Mouse (Mus musculus): ENCODE results near the gene Hist2h3b. TPM values are rescaled to one million over a fixed set of nuclear protein-coding genes. Genes with fewer than 3 reads are reported as not detected.

Gene Hist2h3b
- total RNA-seq, 2 experiments from 2014 or later: 60.7 to 62.3 TPM

GRCm38 (mm10) chr3:96257190-96257589, 11.3 kb upstream of the Hist2h3b start:
- intact Hi-C loops (cut with DNase I): no loop called here
- no peak for DNase-seq (ENCODE audit: low spot score in 2 of 2)

GRCm38 (mm10) chr3:96260220-96260619, 8.2 kb upstream of the Hist2h3b start:
- DNase-seq (ENCODE audit: low spot score in 2 of 2): no peak
- intact Hi-C loops (cut with DNase I): loop anchor here (5.0 to 10.0 kb wide), 2 partner anchors 195 to 337 kb away; partner anchors contain the start of gene Ankrd34a

GRCm38 (mm10) chr3:96261623-96262022, 6.8 kb upstream of the Hist2h3b start:
- intact Hi-C loops (cut with DNase I): loop anchor here (2.0 to 10.0 kb wide), 3 partner anchors 41 to 336 kb away; partner anchors contain the start of genes Ankrd34a, Hist2h2ac and Hist2h2be

GRCm38 (mm10) chr3:96262216-96262875, 6.1 kb upstream of the Hist2h3b start:
- intact Hi-C loops (cut with DNase I): loop anchor here (2.0 to 10.0 kb wide), 3 partner anchors 42 to 335 kb away; partner anchors contain the start of genes Ankrd34a, Hist2h2ac and Hist2h2be
- peak; percentile 83 to 86 for DNase-seq (ENCODE audit: low spot score in 2 of 2)

More at GRCm38 (mm10) chr3:96261623-96262022, 6.8 kb upstream of the Hist2h3b start:
- DNase-seq (ENCODE audit: low spot score in 2 of 2): no peak

GRCm38 (mm10) chr3:96262979-96263550, 5.4 kb upstream of the Hist2h3b start, which contains the start of gene Hist2h4:
TSS of gene Hist2h4 (minus strand) at chr3:96263311.
- DNase-seq (ENCODE audit: low spot score in 2 of 2): peak; percentile 96 to 98
- intact Hi-C loops (cut with DNase I): loop anchor here (2.0 to 10.0 kb wide), 3 partner anchors 42 to 334 kb away; partner anchors contain the start of genes Ankrd34a, Hist2h2ac and Hist2h2be

GRCm38 (mm10) chr3:96263558-96264403, 4.7 kb upstream of the Hist2h3b start:
- DNase-seq (ENCODE audit: low spot score in 2 of 2): peak; percentile 48 to 63
- intact Hi-C loops (cut with DNase I): loop anchor here (2.0 to 10.0 kb wide), 3 partner anchors 43 to 334 kb away; partner anchors contain the start of genes Ankrd34a, Hist2h2ac and Hist2h2be

- DNase-seq (ENCODE audit: low spot score in 2 of 2): no peak
- intact Hi-C loops (cut with DNase I): loop anchor here (5.0 to 10.0 kb wide), 2 partner anchors 200 to 333 kb away; partner anchors contain the start of gene Ankrd34a
These were observed 4.0 kb upstream of the Hist2h3b start for GRCm38 (mm10) chr3:96264404-96264949.

GRCm38 (mm10) chr3:96266132-96266710, 2.2 kb upstream of the Hist2h3b start:
- no peak for DNase-seq (ENCODE audit: low spot score in 2 of 2)
- intact Hi-C loops (cut with DNase I): loop anchor here (10.0 kb wide), 1 partner anchor 201 kb away; no protein-coding TSS in a partner anchor

- DNase-seq (ENCODE audit: low spot score in 2 of 2): no peak
- intact Hi-C loops (cut with DNase I): loop anchor here (10.0 kb wide), 1 partner anchor 203 kb away; no protein-coding TSS in a partner anchor
These were observed 913 bp upstream of the Hist2h3b start for GRCm38 (mm10) chr3:96267541-96267940.

- intact Hi-C loops (cut with DNase I): loop anchor here (10.0 kb wide), 1 partner anchor 204 kb away; no protein-coding TSS in a partner anchor
These were observed 423 bp downstream of the Hist2h3b start for GRCm38 (mm10) chr3:96268776-96269378.

GRCm38 (mm10) chr3:96269511-96270474, 1.3 kb downstream of the Hist2h3b start, which contains the start of gene Hist2h2bb:
TSS of gene Hist2h2bb (plus strand) at chr3:96269752.
- intact Hi-C loops (cut with DNase I): loop anchor here (10.0 kb wide), 1 partner anchor 205 kb away; no protein-coding TSS in a partner anchor
- DNase-seq (ENCODE audit: low spot score in 2 of 2): peak; percentile 91 to 94

More at GRCm38 (mm10) chr3:96268776-96269378, 423 bp downstream of the Hist2h3b start:
- peak in 1 of 2 experiments; percentile 45 for DNase-seq (ENCODE audit: low spot score in 2 of 2)

- intact Hi-C loops (cut with DNase I): no loop called here
- DNase-seq (ENCODE audit: low spot score in 2 of 2): no peak
These were observed 5.4 kb downstream of the Hist2h3b start for GRCm38 (mm10) chr3:96273591-96274465.

- peak; percentile 45 to 47 for DNase-seq (ENCODE audit: low spot score in 2 of 2)
- intact Hi-C loops (cut with DNase I): loop anchor here (5.0 kb wide), 2 partner anchors 225 to 320 kb away; partner anchors contain the start of gene Ankrd34a
These were observed 9.0 kb downstream of the Hist2h3b start for GRCm38 (mm10) chr3:96277428-96277799.

GRCm38 (mm10) chr3:96277800-96278624, 9.6 kb downstream of the Hist2h3b start:
- DNase-seq (ENCODE audit: low spot score in 2 of 2): peak; percentile 93
- intact Hi-C loops (cut with DNase I): loop anchor here (5.0 kb wide), 2 partner anchors 224 to 319 kb away; partner anchors contain the start of gene Ankrd34a

- intact Hi-C loops (cut with DNase I): loop anchor here (5.0 kb wide), 1 partner anchor 162 kb away; no protein-coding TSS in a partner anchor
These were observed 12.2 kb downstream of the Hist2h3b start for GRCm38 (mm10) chr3:96280660-96281059.

More at GRCm38 (mm10) chr3:96280660-96281059, 12.2 kb downstream of the Hist2h3b start:
- DNase-seq (ENCODE audit: low spot score in 2 of 2): no peak

Data from left cerebral cortex, postnatal 36 days (tissue).